Mouse (Mus musculus): ENCODE measurements around the gene Kcnq1. TPM values are rescaled to one million over a fixed set of nuclear protein-coding genes. Genes with fewer than 3 reads are reported as not detected.

Kcnq1 gene
- total and polyA plus RNA-seq, 3 experiments: not detected

- H3K79me2 ChIP-seq (replicated peaks; ENCODE audit: control insufficient read depth, extremely low read depth, insufficient read depth, poor library complexity, severe bottlenecking): no peaks in the 10 kb centered on the region
- in situ Hi-C loops (cut with MboI; ENCODE audit: low pct_ligation_motif_present, low pct_unique_long_range_greater_than_20kb, low sequenced_read_pairs): loop anchor here (5.0 kb wide), 1 partner anchor 315 kb away; no protein-coding TSS in a partner anchor
- no peak for DNase-seq (ENCODE audit: extremely low read depth)
- dilution Hi-C loops (cut with MboI; ENCODE audit: extremely low pct_ligation_motif_present, extremely low pct_unique_long_range_greater_than_20kb, low sequenced_read_pairs): no loop called here
- no peaks in the 10 kb centered on the region for H3K9me3 ChIP-seq (replicated peaks; ENCODE audit: low read length)
- H3K27ac ChIP-seq (ENCODE audit: insufficient read depth, low read depth): no peak overlapping the region
- no peak overlapping the region for H3K4me2 ChIP-seq (ENCODE audit: insufficient read depth, low read depth, poor library complexity, severe bottlenecking)
- H3K4me1 ChIP-seq (ENCODE audit: control insufficient read depth in 1 of 2, insufficient read depth in 2 of 2): peaks cover 0 to 3% of the 10 kb centered on the region in 2 experiments; a peak in 2 of 4 replicates
- H3K4me3 ChIP-seq (replicated peaks in 1 of 3; ENCODE audit: low read depth in 2 of 3, low read length in 2 of 3, poor library complexity in 1 of 3): no peak overlapping the region
- TF ChIP-seq SMC3 (IDR thresholded peaks at IDR 0.05; ENCODE audit: low read depth, low read length) (peak; percentile 25), CTCF (conservative IDR thresholded peaks at IDR 0.05 in 1 of 2, IDR thresholded peaks at IDR 0.05 in 1 of 2; ENCODE audit: low read depth in 2 of 2, low read length in 2 of 2) (peak in 1 of 2 experiments; percentile 60; a peak in 2 of 4 replicates), ZMIZ1 (IDR thresholded peaks at IDR 0.05; ENCODE audit: low read depth, low read length) (no peak), RAD21 (IDR thresholded peaks at IDR 0.05; ENCODE audit: low read depth, low read length) (peak; percentile 23)
- no peak overlapping the region for H3K9ac ChIP-seq (ENCODE audit: insufficient read depth, low read depth)
- H3K36me3 ChIP-seq (replicated peaks in 1 of 2; ENCODE audit: control insufficient read depth in 1 of 2, insufficient read depth in 1 of 2, low read length in 1 of 2): no peaks in the 10 kb centered on the region
- H3K27me3 ChIP-seq (replicated peaks): peaks cover 80% of the 10 kb centered on the region
Measured at GRCm38 (mm10) chr7:143152350-143152749, 46.2 kb downstream of the Kcnq1 start.

- Histone ChIP-seq H3K9me3 (replicated peaks; ENCODE audit: low read length) (no peaks in the 10 kb centered on the region), H3K4me3 (replicated peaks in 1 of 3; ENCODE audit: low read depth in 2 of 3, low read length in 2 of 3, poor library complexity in 1 of 3) (no peak overlapping the region), H3K27ac (ENCODE audit: insufficient read depth, low read depth) (no peak overlapping the region), H3K9ac (ENCODE audit: insufficient read depth, low read depth) (no peak overlapping the region), H3K4me2 (ENCODE audit: insufficient read depth, low read depth, poor library complexity, severe bottlenecking) (no peak overlapping the region; the same call in 1 of the 2 replicates), H3K36me3 (replicated peaks in 1 of 2; ENCODE audit: control insufficient read depth in 1 of 2, insufficient read depth in 1 of 2, low read length in 1 of 2) (no peaks in the 10 kb centered on the region), H3K79me2 (replicated peaks; ENCODE audit: control insufficient read depth, extremely low read depth, insufficient read depth, poor library complexity, severe bottlenecking) (no peaks in the 10 kb centered on the region), H3K27me3 (replicated peaks) (peaks cover 69% of the 10 kb centered on the region), H3K4me1 (ENCODE audit: control insufficient read depth in 1 of 2, insufficient read depth in 2 of 2) (peaks cover 0 to 3% of the 10 kb centered on the region in 2 experiments; a peak in 2 of 4 replicates)
- in situ Hi-C loops (cut with MboI; ENCODE audit: low pct_ligation_motif_present, low pct_unique_long_range_greater_than_20kb, low sequenced_read_pairs) (loop anchor here (5.0 kb wide), 1 partner anchor 313 kb away; no protein-coding TSS in a partner anchor), dilution Hi-C loops (cut with MboI; ENCODE audit: extremely low pct_ligation_motif_present, extremely low pct_unique_long_range_greater_than_20kb, low sequenced_read_pairs) (no loop called here)
- DNase-seq (ENCODE audit: extremely low read depth): peak; percentile 67
- no peak for TF ChIP-seq ETS1 (conservative IDR thresholded peaks at IDR 0.05; ENCODE audit: low read depth, low read length)
- 0 out of 2 replicates have a peak, but pooled peaks have one; percentile 14 for TF ChIP-seq MAX (IDR thresholded peaks at IDR 0.05; ENCODE audit: low read length)
- TF ChIP-seq USF2 (conservative IDR thresholded peaks at IDR 0.05; ENCODE audit: low read depth, low read length): no peak
- TF ChIP-seq HCFC1 (IDR thresholded peaks at IDR 0.05; ENCODE audit: low read depth, low read length): no peak
- TF ChIP-seq ZC3H11A (IDR thresholded peaks at IDR 0.05; ENCODE audit: low read depth, low read length): peak; percentile 87
- no peak for TF ChIP-seq EP300 (IDR thresholded peaks at IDR 0.05; ENCODE audit: low read length)
- no peak for TF ChIP-seq TCF12 (IDR thresholded peaks at IDR 0.05; ENCODE audit: low read depth, low read length)
- TF ChIP-seq NELFE (IDR thresholded peaks at IDR 0.05; ENCODE audit: low read depth, low read length): peak; percentile 21; the same call in 1 of the 2 replicates
- TF ChIP-seq UBTF (IDR thresholded peaks at IDR 0.05; ENCODE audit: low read depth, low read length): no peak
- TF ChIP-seq JUND (conservative IDR thresholded peaks at IDR 0.05; ENCODE audit: low read depth, low read length): no peak
- no peak for TF ChIP-seq MXI1 (IDR thresholded peaks at IDR 0.05; ENCODE audit: low read depth, low read length)
- no peak for TF ChIP-seq ZNF384 (IDR thresholded peaks at IDR 0.05; ENCODE audit: low read depth, low read length)
- no peak for TF ChIP-seq ZKSCAN1 (IDR thresholded peaks at IDR 0.05; ENCODE audit: borderline replicate concordance, low read depth, low read length)
- peak; percentile 26; the same call in 1 of the 2 replicates for TF ChIP-seq MEF2A (IDR thresholded peaks at IDR 0.05; ENCODE audit: borderline replicate concordance, low read depth, low read length)
- no peak for TF ChIP-seq CHD2 (IDR thresholded peaks at IDR 0.05; ENCODE audit: low read length)
- no peak for TF ChIP-seq RCOR1 (conservative IDR thresholded peaks at IDR 0.05; ENCODE audit: low read depth, low read length)
- TF ChIP-seq JUN (IDR thresholded peaks at IDR 0.05; ENCODE audit: insufficient read depth, low read depth, low read length): no peak
- TF ChIP-seq RAD21 (IDR thresholded peaks at IDR 0.05; ENCODE audit: low read depth, low read length): peak; percentile 95
- no peak for TF ChIP-seq KAT2A (IDR thresholded peaks at IDR 0.05; ENCODE audit: insufficient replicate concordance, low read length)
- no peak for TF ChIP-seq MAZ (IDR thresholded peaks at IDR 0.05; ENCODE audit: low read depth, low read length)
- no peak for TF ChIP-seq PAX5 (IDR thresholded peaks at IDR 0.05; ENCODE audit: low read length)
- TF ChIP-seq SIN3A (IDR thresholded peaks at IDR 0.05; ENCODE audit: low read length): no peak
- no peak for TF ChIP-seq CHD1 (IDR thresholded peaks at IDR 0.05; ENCODE audit: low read depth, low read length)
- TF ChIP-seq ELF1 (IDR thresholded peaks at IDR 0.05; ENCODE audit: low read depth, low read length): no peak
- TF ChIP-seq NRF1 (IDR thresholded peaks at IDR 0.05; ENCODE audit: low read depth, low read length): no peak
- TF ChIP-seq USF1 (IDR thresholded peaks at IDR 0.05; ENCODE audit: low read depth, low read length): no peak
- no peak for TF ChIP-seq E2F4 (IDR thresholded peaks at IDR 0.05; ENCODE audit: insufficient replicate concordance, low read depth, low read length)
- TF ChIP-seq IRF4 (IDR thresholded peaks at IDR 0.05; ENCODE audit: low read depth, low read length): no peak
- TF ChIP-seq GABPA (IDR thresholded peaks at IDR 0.05; ENCODE audit: insufficient replicate concordance, low read depth, low read length): no peak
- peak; percentile 97 for TF ChIP-seq SMC3 (IDR thresholded peaks at IDR 0.05; ENCODE audit: low read depth, low read length)
- no peak for TF ChIP-seq ZMIZ1 (IDR thresholded peaks at IDR 0.05; ENCODE audit: low read depth, low read length)
Measured at GRCm38 (mm10) chr7:143153915-143154373, 47.8 kb downstream of the Kcnq1 start.
